Mouse (Mus musculus): ENCODE results near the gene Grk6.

The Grk6 gene

GRCm38 (mm10) chr13:55444937-55445315, at the start of gene Grk6:
Gene Grk6 (plus strand): TSS chr13:55445072.
- peak; percentile 99 to 100 for DNase-seq

- no peak for DNase-seq
Observed at GRCm38 (mm10) chr13:55398088-55398487, 46.8 kb upstream of the Grk6 start, which contains the start of gene Slc34a1. Gene Slc34a1 (plus strand): TSS chr13:55398187.

GRCm38 (mm10) chr13:55399300-55400038, 45.4 kb upstream of the Grk6 start:
- DNase-seq, result no peak

- no peak for DNase-seq
Observed at GRCm38 (mm10) chr13:55400039-55400346, 44.9 kb upstream of the Grk6 start.

- no peak for DNase-seq
Observed at GRCm38 (mm10) chr13:55403266-55403665, 41.6 kb upstream of the Grk6 start.

- no peak for DNase-seq
Observed at GRCm38 (mm10) chr13:55403935-55404852, 40.7 kb upstream of the Grk6 start.

- peak; percentile 79 to 88 for DNase-seq
Observed at GRCm38 (mm10) chr13:55404853-55405782, 39.8 kb upstream of the Grk6 start.

GRCm38 (mm10) chr13:55405783-55406390, 39.0 kb upstream of the Grk6 start:
- no peak for DNase-seq

GRCm38 (mm10) chr13:55407341-55407740, 37.5 kb upstream of the Grk6 start:
- DNase-seq, result no peak

- no peak for DNase-seq
Observed at GRCm38 (mm10) chr13:55408546-55409120, 36.2 kb upstream of the Grk6 start.

- DNase-seq, result no peak
Observed at GRCm38 (mm10) chr13:55411826-55412225, 33.0 kb upstream of the Grk6 start.

GRCm38 (mm10) chr13:55412643-55413307, 32.1 kb upstream of the Grk6 start:
- DNase-seq, result no peak

- DNase-seq, result no peak
Observed at GRCm38 (mm10) chr13:55413333-55413732, 31.5 kb upstream of the Grk6 start.

GRCm38 (mm10) chr13:55414743-55415380, 30.0 kb upstream of the Grk6 start, which contains the start of gene Pfn3:
Gene Pfn3 (minus strand): TSS chr13:55415232.
- peak; percentile 71 to 75 for DNase-seq

- DNase-seq, result peak; percentile 88 to 92
Observed at GRCm38 (mm10) chr13:55418004-55418403, 26.9 kb upstream of the Grk6 start.

GRCm38 (mm10) chr13:55419142-55419541, 25.7 kb upstream of the Grk6 start:
- no peak for DNase-seq

- peak in 1 of 2 experiments; percentile 38 for DNase-seq
Observed at GRCm38 (mm10) chr13:55420018-55420932, 24.6 kb upstream of the Grk6 start.

GRCm38 (mm10) chr13:55420933-55421800, 23.7 kb upstream of the Grk6 start:
- DNase-seq, result peak; percentile 78 to 84

- no peak for DNase-seq
Observed at GRCm38 (mm10) chr13:55426613-55427012, 18.3 kb upstream of the Grk6 start, which contains the start of gene F12. Gene F12 (minus strand): TSS chr13:55426793.

Data from lung, postnatal 4 days (tissue).